Mouse (Mus musculus) testis, adult 2 months (tissue): ENCODE results near the gene Dnajb2. TPM values are rescaled to one million over a fixed set of nuclear protein-coding genes. Genes with fewer than 3 reads are reported as not detected.

Source experiments
- H3K27ac ChIP-seq: fragments of 200-500 bp; 2 replicates; pipeline ENCODE4 v1.5.1; 2012; ENCODE audit warnings: low read depth, low read length; ENCODE audit not compliant: control insufficient read depth, insufficient read depth
- H3K27me3 ChIP-seq: fragments of 200-500 bp; 2 replicates; pipeline ENCODE4 v1.6.1; 2012; ENCODE audit warnings: mild to moderate bottlenecking, low read length, moderate library complexity; ENCODE audit not compliant: control insufficient read depth, insufficient read depth
- H3K36me3 ChIP-seq: fragments of 200-500 bp; 2 replicates; pipeline ENCODE4 v1.6.1; 2012; ENCODE audit warnings: mild to moderate bottlenecking, low read length; ENCODE audit not compliant: control insufficient read depth, insufficient read depth
- H3K4me1 ChIP-seq: fragments of 200-500 bp; 2 replicates; pipeline ENCODE4 v1.6.1; 2012; ENCODE audit warnings: low read length; ENCODE audit not compliant: control insufficient read depth, insufficient read depth
- H3K4me3 ChIP-seq: fragments of 200-500 bp; 2 replicates; pipeline ENCODE4 v1.5.1; 2012; ENCODE audit warnings: low read depth, mild to moderate bottlenecking, low read length, moderate library complexity, mixed read lengths; ENCODE audit not compliant: control insufficient read depth
- CTCF ChIP-seq: fragments of 200-500 bp; IDR thresholded peaks from 2 replicates; pipeline ENCODE4 v1.5.1; 2012; ENCODE audit warnings: low read depth, mild to moderate bottlenecking, inconsistent platforms, low read length, moderate library complexity; ENCODE audit not compliant: control insufficient read depth, insufficient read depth, insufficient replicate concordance
- POLR2A ChIP-seq: fragments of 200-500 bp; IDR thresholded peaks from 2 replicates; pipeline ENCODE4 v1.6.1; 2012; ENCODE audit warnings: low read depth, mild to moderate bottlenecking, inconsistent platforms, low read length, moderate library complexity; ENCODE audit not compliant: control insufficient read depth
- polyA plus RNA-seq: library from polyadenylated mRNA; depleted of rRNA; stranded (reverse); fragments of >200 nt; gene quantifications from 2 replicates; pipeline ENCODE4 v1.2.3, GENCODE M21; 2012

The Dnajb2 gene
- polyA plus RNA-seq, 1 experiment, result 298 TPM

- H3K4me3 ChIP-seq, result peak overlapping the region; percentile 75
- peaks cover 18% of the 10 kb centered on the region for H3K4me1 ChIP-seq
- H3K36me3 ChIP-seq, result no peaks in the 10 kb centered on the region
- no peak for TF ChIP-seq CTCF
- no peak for TF ChIP-seq POLR2A
- H3K27me3 ChIP-seq, result no peaks in the 10 kb centered on the region
- no peak overlapping the region for H3K27ac ChIP-seq
Measured at GRCm38 (mm10) chr1:75252308-75252707, 16.1 kb downstream of the Dnajb2 start.

DNA sequence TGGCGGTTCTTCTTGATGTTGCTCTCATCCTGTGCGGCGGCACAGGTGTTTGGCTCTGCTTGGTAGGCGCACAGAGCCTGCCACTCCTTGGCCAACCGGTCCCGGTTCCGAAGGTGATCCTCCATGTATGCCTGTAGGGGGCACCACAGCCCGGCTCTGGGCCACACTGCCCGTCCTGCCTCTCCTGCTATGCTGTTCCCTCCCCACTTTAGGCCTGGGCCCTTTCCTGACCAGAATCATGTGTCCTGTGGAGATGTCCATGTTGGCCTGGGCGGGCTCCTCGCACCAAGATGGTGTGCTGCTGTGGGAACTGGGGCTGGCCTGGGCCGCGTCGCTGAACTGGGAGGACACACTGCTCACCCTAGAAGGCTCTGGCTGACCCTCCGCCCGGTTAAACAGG is 16.8 kb downstream of the Dnajb2 start:
- TF ChIP-seq POLR2A, result no peak
- peak; percentile 12; the same call in 1 of the 2 replicates for TF ChIP-seq CTCF
- Histone ChIP-seq H3K27me3 (no peaks in the 10 kb centered on the region), H3K4me3 (peak overlapping the region; percentile 75), H3K4me1 (peaks cover 18% of the 10 kb centered on the region), H3K36me3 (no peaks in the 10 kb centered on the region), H3K27ac (no peak overlapping the region)

DNA sequence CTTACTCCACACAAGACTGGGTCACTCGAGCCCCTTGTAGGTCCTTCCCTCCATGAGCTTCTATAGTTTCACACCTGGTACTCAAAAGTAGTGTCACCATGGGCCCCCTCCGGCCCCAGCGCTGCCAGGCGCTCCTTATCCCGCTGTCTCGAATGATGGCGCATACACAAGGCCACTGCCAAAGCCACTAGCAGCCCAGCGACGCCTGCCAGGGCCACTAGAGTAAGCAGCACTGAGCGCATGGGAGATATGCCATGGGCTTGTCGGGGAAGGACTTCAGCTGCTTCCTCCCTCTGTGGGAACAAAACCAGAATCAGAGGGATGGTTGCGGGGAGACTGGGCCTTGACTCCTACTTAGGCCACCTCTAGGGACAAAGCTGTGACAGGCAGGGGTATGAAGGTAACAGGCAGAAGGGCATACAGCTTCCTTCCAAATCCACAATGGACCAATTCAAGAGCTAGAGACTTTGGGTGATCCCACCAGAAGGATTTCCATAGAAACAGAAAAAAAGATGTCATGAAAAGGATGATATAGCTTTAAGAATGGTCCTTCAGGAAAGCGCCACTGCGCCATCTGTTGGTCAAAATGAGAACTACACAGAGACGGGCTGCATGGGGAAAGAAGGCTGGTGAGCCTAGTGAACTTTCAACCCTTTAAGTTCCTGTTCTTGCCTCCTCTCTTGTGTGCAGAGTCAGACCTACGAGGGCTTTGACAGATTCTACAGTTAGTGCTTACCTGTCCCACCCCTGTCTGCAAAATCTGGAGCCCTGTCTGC is 17.8 kb downstream of the Dnajb2 start:
- Histone ChIP-seq H3K4me1 (peaks cover 18% of the 10 kb centered on the region), H3K4me3 (peak overlapping the region; percentile 75), H3K27me3 (no peaks in the 10 kb centered on the region), H3K27ac (no peak overlapping the region), H3K36me3 (no peaks in the 10 kb centered on the region)
- TF ChIP-seq CTCF (peak; percentile 75; the same call in 1 of the 2 replicates), POLR2A (no peak)

DNA sequence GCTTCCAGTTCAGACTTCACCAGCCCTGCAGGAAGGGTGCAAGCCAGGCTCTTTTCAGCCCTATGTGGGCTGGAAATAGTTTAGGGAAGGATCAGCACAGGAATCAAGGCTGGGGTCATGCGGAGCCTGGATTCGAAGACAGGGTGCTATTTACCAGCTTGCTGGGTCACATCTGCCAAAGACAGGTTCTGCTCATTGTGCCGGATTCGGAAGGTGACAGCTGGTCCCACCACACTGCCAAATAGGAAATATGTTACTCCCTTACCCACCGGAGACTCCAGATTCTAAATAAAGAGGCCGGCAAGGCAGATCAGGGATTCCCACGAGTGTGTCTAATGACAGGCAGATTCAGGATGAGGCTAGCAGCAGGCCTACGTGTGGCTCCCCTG is 18.4 kb downstream of the Dnajb2 start:
- Histone ChIP-seq H3K27me3 (no peaks in the 10 kb centered on the region), H3K4me3 (no peak overlapping the region), H3K27ac (no peak overlapping the region), H3K4me1 (peaks cover 18% of the 10 kb centered on the region), H3K36me3 (no peaks in the 10 kb centered on the region)
- TF ChIP-seq POLR2A (no peak), CTCF (no peak)

GRCm38 (mm10) chr1:75255516-75256046 is 19.4 kb downstream of the Dnajb2 start:
- H3K4me1 ChIP-seq, result peaks cover 18% of the 10 kb centered on the region
- no peak for TF ChIP-seq CTCF
- TF ChIP-seq POLR2A, result no peak
- no peak overlapping the region for H3K27ac ChIP-seq
- H3K36me3 ChIP-seq, result no peaks in the 10 kb centered on the region
- H3K4me3 ChIP-seq, result no peak overlapping the region
- H3K27me3 ChIP-seq, result no peaks in the 10 kb centered on the region

- no peak overlapping the region for H3K4me3 ChIP-seq
- no peaks in the 10 kb centered on the region; the same call in 1 of the 2 replicates for H3K27me3 ChIP-seq
- peaks cover 6% of the 10 kb centered on the region for H3K4me1 ChIP-seq
- no peak for TF ChIP-seq POLR2A
- no peak for TF ChIP-seq CTCF
- H3K36me3 ChIP-seq, result no peaks in the 10 kb centered on the region
- H3K27ac ChIP-seq, result no peak overlapping the region
Measured at GRCm38 (mm10) chr1:75261278-75261677, 25.1 kb downstream of the Dnajb2 start.
